Mouse (Mus musculus): ENCODE data around the gene Gm20388. TPM values are rescaled to one million over a fixed set of nuclear protein-coding genes. Genes with fewer than 3 reads are reported as not detected.
"Not testable (repeated sequence)": the region's sequence is repeated elsewhere in the genome, so short reads cannot be mapped to it uniquely, and the experiment has no call there.

Gene Gm20388
- polyA plus RNA-seq, 1 experiment from 2014 or later = 2.5 TPM

GRCm38 (mm10) chr8:123042974-123043625 is 3132.5 kb downstream of the Gm20388 start:
- 30% methylated on average over 22 of the region's 22 CpGs for WGBS
- peak overlapping the region; percentile 100 for H3K4me3 ChIP-seq
- peaks cover 16% of the 10 kb centered on the region; the same call in 1 of the 2 replicates for H3K36me3 ChIP-seq
- H3K9me3 ChIP-seq (replicated peaks) = no peaks in the 10 kb centered on the region
- peaks cover 29% of the 10 kb centered on the region for H3K4me1 ChIP-seq
- no peaks in the 10 kb centered on the region for H3K27me3 ChIP-seq (ENCODE audit: low read depth, poor library complexity, severe bottlenecking)
- peak overlapping the region; percentile 99 for H3K27ac ChIP-seq
- DNase-seq (ENCODE audit: low spot score) = no peak

GRCm38 (mm10) chr8:123043941-123044340 is 3133.3 kb downstream of the Gm20388 start:
- peak overlapping the region; percentile 100; the same call in 1 of the 2 replicates for H3K4me3 ChIP-seq
- WGBS = 95% methylated on average over 3 of the region's 3 CpGs
- peaks cover 16% of the 10 kb centered on the region; the same call in 1 of the 2 replicates for H3K36me3 ChIP-seq
- no peak for DNase-seq (ENCODE audit: low spot score)
- no peaks in the 10 kb centered on the region for H3K9me3 ChIP-seq (replicated peaks)
- H3K27ac ChIP-seq = no peak overlapping the region
- H3K4me1 ChIP-seq = peaks cover 29% of the 10 kb centered on the region
- no peaks in the 10 kb centered on the region for H3K27me3 ChIP-seq (ENCODE audit: low read depth, poor library complexity, severe bottlenecking)

GRCm38 (mm10) chr8:123044743-123045425 is 3134.2 kb downstream of the Gm20388 start:
- Histone ChIP-seq H3K36me3 (peaks cover 16% of the 10 kb centered on the region; the same call in 1 of the 2 replicates), H3K4me1 (peaks cover 25% of the 10 kb centered on the region)
- not testable (repeated sequence) for H3K27me3 ChIP-seq (ENCODE audit: low read depth, poor library complexity, severe bottlenecking); H3K27ac ChIP-seq; H3K9me3 ChIP-seq (replicated peaks); DNase-seq (ENCODE audit: low spot score); H3K4me3 ChIP-seq
- WGBS = 94% methylated on average over 23 of the region's 23 CpGs

- no peaks in the 10 kb centered on the region for H3K9me3 ChIP-seq (replicated peaks)
- H3K36me3 ChIP-seq = peaks cover 16% of the 10 kb centered on the region; the same call in 1 of the 2 replicates
- WGBS = 85% methylated on average over 4 of the region's 4 CpGs
- H3K27me3 ChIP-seq (ENCODE audit: low read depth, poor library complexity, severe bottlenecking) = no peaks in the 10 kb centered on the region
- H3K4me3 ChIP-seq = no peak overlapping the region
- DNase-seq (ENCODE audit: low spot score) = no peak
- H3K4me1 ChIP-seq = peaks cover 13% of the 10 kb centered on the region
- H3K27ac ChIP-seq = no peak overlapping the region
Measured at GRCm38 (mm10) chr8:123046706-123047105, 3136.1 kb downstream of the Gm20388 start.

- no peak for DNase-seq (ENCODE audit: low spot score)
- peaks cover 13% of the 10 kb centered on the region for H3K4me1 ChIP-seq
- no peak overlapping the region for H3K27ac ChIP-seq
- H3K9me3 ChIP-seq (replicated peaks) = no peaks in the 10 kb centered on the region
- WGBS = 96% methylated on average over 7 of the region's 7 CpGs
- no peak overlapping the region for H3K4me3 ChIP-seq
- peaks cover 12% of the 10 kb centered on the region; the same call in 1 of the 2 replicates for H3K36me3 ChIP-seq
- H3K27me3 ChIP-seq (ENCODE audit: low read depth, poor library complexity, severe bottlenecking) = no peaks in the 10 kb centered on the region
Measured at GRCm38 (mm10) chr8:123047827-123048226, 3137.2 kb downstream of the Gm20388 start.

GRCm38 (mm10) chr8:123048402-123048801 is 3137.8 kb downstream of the Gm20388 start:
- peaks cover 9% of the 10 kb centered on the region for H3K4me1 ChIP-seq
- no peaks in the 10 kb centered on the region for H3K27me3 ChIP-seq (ENCODE audit: low read depth, poor library complexity, severe bottlenecking)
- H3K27ac ChIP-seq = no peak overlapping the region
- no peak overlapping the region for H3K4me3 ChIP-seq
- H3K36me3 ChIP-seq = peaks cover 12% of the 10 kb centered on the region; the same call in 1 of the 2 replicates
- 89% methylated on average over 7 of the region's 7 CpGs for WGBS
- DNase-seq (ENCODE audit: low spot score) = no peak
- no peaks in the 10 kb centered on the region for H3K9me3 ChIP-seq (replicated peaks)

GRCm38 (mm10) chr8:123051458-123051857 is 3140.8 kb downstream of the Gm20388 start:
- H3K36me3 ChIP-seq = no peaks in the 10 kb centered on the region
- 73% methylated on average over 5 of the region's 5 CpGs for WGBS
- no peak overlapping the region for H3K27ac ChIP-seq
- no peak overlapping the region for H3K4me3 ChIP-seq
- DNase-seq (ENCODE audit: low spot score) = no peak
- H3K27me3 ChIP-seq (ENCODE audit: low read depth, poor library complexity, severe bottlenecking) = no peaks in the 10 kb centered on the region
- H3K4me1 ChIP-seq = no peaks in the 10 kb centered on the region
- no peaks in the 10 kb centered on the region for H3K9me3 ChIP-seq (replicated peaks)

GRCm38 (mm10) chr8:123062721-123063120 is 3152.1 kb downstream of the Gm20388 start, which contains the start of gene Spg7:
Gene Spg7 (plus strand): TSS chr8:123062942.
- Histone ChIP-seq H3K4me3 (no peak within 1 kb of the TSS), H3K4me1 (peaks cover 24% of the 10 kb centered on the region), H3K36me3 (peaks cover 13% of the 10 kb centered on the region), H3K27ac (no peak within 1 kb of the TSS), H3K27me3 (ENCODE audit: low read depth, poor library complexity, severe bottlenecking) (no peaks in the 10 kb centered on the region), H3K9me3 (replicated peaks) (no peaks in the 10 kb centered on the region)
- 82% methylated on average over 7 of the region's 7 CpGs for WGBS
- DNase-seq (ENCODE audit: low spot score) = no peak

- no peaks in the 10 kb centered on the region for H3K9me3 ChIP-seq (replicated peaks)
- peak overlapping the region; percentile 94 for H3K4me3 ChIP-seq
- no peak for DNase-seq (ENCODE audit: low spot score)
- peaks cover 24% of the 10 kb centered on the region for H3K4me1 ChIP-seq
- H3K27ac ChIP-seq = peak overlapping the region; percentile 99
- peaks cover 23% of the 10 kb centered on the region for H3K36me3 ChIP-seq
- H3K27me3 ChIP-seq (ENCODE audit: low read depth, poor library complexity, severe bottlenecking) = no peaks in the 10 kb centered on the region
- WGBS = 74% methylated on average over 4 of the region's 4 CpGs
Measured at GRCm38 (mm10) chr8:123064072-123064471, 3153.4 kb downstream of the Gm20388 start.

GRCm38 (mm10) chr8:123064809-123065213 is 3154.2 kb downstream of the Gm20388 start:
- Histone ChIP-seq H3K4me3 (peak overlapping the region; percentile 94), H3K27ac (peak overlapping the region; percentile 99), H3K27me3 (ENCODE audit: low read depth, poor library complexity, severe bottlenecking) (no peaks in the 10 kb centered on the region), H3K4me1 (peaks cover 24% of the 10 kb centered on the region), H3K36me3 (peaks cover 28% of the 10 kb centered on the region), H3K9me3 (replicated peaks) (no peaks in the 10 kb centered on the region)
- peak; percentile 53 for DNase-seq (ENCODE audit: low spot score)
- 3% methylated on average over 14 of the region's 14 CpGs for whole genome bisulfite sequencing

- Histone ChIP-seq H3K4me3 (peak overlapping the region; percentile 94), H3K9me3 (replicated peaks) (no peaks in the 10 kb centered on the region), H3K27ac (peak overlapping the region; percentile 99), H3K4me1 (peaks cover 24% of the 10 kb centered on the region), H3K36me3 (peaks cover 34% of the 10 kb centered on the region), H3K27me3 (ENCODE audit: low read depth, poor library complexity, severe bottlenecking) (no peaks in the 10 kb centered on the region)
- DNase-seq (ENCODE audit: low spot score) = peak; percentile 97
- under 1% methylated on average over 84 of the region's 84 CpGs for WGBS
Measured at GRCm38 (mm10) chr8:123065214-123066100, 3154.8 kb downstream of the Gm20388 start.

- Histone ChIP-seq H3K27ac (peak overlapping the region; percentile 99), H3K9me3 (replicated peaks) (no peaks in the 10 kb centered on the region), H3K4me1 (peaks cover 24% of the 10 kb centered on the region), H3K27me3 (ENCODE audit: low read depth, poor library complexity, severe bottlenecking) (no peaks in the 10 kb centered on the region), H3K4me3 (peak overlapping the region; percentile 94), H3K36me3 (peaks cover 38% of the 10 kb centered on the region)
- WGBS = 44% methylated on average over 7 of the region's 7 CpGs
- no peak for DNase-seq (ENCODE audit: low spot score)
Measured at GRCm38 (mm10) chr8:123066101-123066683, 3155.6 kb downstream of the Gm20388 start.
